Mouse (Mus musculus) MN1 (cell line): ENCODE results near the gene Nkx2-2.
"Not testable (repeated sequence)": the region's sequence is repeated elsewhere in the genome, so short reads cannot be mapped to it uniquely, and the experiment has no call there.

ENCODE experiments used
- DNase-seq: peaks from one replicate; pipeline ENCODE4 v3.0.0-alpha.2; 2016; ENCODE audit warnings: low spot score

Nkx2-2 gene

DNA sequence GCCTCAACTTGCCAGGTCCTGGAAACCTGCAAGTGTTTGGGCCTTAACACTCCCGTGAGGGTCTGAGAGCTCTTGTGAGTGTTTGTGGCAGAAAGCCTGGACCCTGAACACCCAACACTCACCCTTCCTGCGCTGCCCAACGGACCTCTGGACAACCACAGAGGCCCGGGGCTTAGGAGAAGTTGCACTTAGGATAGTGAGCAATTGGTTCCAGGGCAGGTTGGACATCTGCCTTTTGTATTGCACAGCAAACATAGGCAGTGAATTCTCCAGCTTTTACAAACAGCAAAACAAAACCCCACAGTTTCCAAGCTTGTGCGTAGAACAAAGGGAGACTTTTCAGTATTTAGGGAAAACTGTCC lies 12.8 kb downstream of the Nkx2-2 start:
- DNase-seq = no peak

DNA sequence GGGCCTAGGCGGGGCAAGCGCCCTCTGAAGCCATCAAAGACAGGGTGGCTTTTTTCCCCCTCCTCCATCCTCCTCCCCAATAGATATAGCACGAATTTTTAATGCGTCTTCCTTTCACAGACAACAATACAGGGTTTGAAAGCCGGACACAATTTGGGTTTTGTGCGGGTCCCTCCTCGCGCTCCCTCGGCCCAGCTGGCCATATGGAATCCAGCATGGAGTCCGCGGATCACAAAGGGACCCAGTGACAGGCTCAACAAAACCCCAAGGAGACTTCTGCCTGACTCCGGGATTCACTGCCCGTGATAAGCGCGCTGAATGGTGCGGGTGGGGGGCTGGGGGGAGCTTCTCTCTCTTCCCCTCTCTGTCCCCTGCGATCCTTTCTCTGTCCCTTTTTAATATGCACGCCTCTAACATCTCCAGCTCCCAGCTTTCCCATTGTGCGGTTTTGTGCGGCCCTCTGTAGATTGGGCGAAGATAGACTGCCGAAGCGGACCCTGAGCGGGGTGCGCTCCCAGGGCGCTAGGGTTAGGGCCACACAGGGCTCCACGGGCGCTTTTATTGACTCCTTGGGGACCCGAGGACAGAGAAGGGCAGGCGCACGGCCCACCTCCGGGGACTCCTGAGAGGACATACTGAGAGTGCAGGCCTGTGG lies 13.3 kb downstream of the Nkx2-2 start:
- no peak for DNase-seq

DNA sequence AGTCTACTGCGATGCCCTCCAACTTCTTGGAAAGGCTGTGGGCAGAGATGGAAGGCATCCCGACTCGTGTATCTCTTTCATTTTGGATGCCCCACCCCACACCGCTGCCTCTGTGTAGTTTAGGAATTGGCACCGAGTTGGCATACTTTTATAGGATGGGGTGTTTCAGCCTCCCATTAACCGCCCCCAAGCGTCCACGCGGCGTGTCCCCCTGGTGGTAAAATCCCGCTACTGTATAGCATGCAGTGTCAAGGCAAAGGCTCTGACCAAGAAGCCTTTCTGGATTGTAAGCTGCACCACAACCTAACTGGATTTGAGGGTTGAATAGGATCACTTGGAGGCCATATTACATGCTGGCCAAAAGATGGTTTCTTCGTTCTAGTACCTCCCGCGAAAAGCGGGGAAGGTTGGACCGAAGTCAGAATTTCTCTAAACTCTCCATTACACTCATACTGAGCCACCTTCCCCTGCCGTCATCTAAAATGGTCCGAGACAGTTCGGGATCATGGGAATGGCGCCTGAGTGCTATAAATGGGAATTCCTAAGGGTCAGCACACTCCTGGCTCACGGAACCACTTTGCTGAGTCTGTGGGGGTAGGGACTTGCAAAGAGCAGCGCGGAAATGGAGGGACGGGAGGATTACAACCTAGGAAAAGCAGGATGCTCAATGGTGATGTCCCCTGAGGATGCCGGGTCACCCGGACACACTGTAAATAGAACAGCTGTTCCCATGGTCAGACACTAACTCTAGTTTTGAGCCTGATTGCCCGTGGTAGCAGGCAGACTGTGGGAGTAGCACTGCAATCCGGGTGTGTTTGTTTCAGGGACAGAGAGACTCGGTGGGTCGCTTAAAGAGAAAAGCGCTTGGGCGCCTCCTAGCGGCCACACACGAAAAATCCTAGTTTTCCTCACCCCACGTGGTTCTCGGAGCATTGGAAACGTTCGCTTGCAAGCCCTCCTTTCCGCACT lies 15.7 kb downstream of the Nkx2-2 start:
- peak; percentile 69 for DNase-seq

DNA sequence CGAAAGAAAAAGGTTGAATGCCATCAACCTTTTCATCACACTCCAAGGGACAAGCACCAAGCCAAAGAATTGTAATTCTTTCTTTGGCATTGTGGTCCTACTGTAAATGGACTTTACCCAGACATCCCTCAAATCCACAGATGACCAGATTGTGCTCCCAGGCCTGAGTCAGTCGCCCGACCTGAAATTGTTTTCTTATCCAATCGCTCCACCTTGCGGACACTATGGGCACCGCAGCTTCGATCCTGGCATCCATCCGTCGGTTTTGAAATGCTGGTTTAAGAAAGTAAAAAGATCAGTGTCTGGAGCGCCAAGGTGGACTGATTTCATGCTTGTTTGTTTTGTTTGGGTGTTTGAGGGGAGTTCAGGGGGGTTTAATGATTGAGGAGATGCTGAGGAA lies 16.4 kb downstream of the Nkx2-2 start:
- DNase-seq = peak; percentile 85

DNA sequence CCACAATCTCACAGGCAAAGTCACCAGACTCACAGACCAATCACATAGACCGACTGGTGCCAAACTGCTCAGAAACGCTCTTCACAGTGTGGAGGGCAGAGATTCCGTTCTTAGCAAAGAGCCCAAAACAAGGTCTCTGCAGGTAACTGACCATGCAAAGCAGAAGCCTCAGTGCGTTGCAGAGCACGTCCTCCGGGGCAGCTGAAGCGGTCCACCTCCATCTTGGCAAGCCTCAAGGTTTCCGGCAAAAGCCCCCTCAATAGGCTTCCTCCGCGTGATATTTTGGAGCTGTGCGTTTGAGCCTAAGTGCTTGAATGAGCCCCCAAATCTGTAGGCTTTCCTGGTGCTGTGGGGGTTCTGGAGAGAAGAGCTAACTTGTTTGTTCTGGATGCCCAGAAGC lies 18.7 kb downstream of the Nkx2-2 start:
- DNase-seq = no peak

DNA sequence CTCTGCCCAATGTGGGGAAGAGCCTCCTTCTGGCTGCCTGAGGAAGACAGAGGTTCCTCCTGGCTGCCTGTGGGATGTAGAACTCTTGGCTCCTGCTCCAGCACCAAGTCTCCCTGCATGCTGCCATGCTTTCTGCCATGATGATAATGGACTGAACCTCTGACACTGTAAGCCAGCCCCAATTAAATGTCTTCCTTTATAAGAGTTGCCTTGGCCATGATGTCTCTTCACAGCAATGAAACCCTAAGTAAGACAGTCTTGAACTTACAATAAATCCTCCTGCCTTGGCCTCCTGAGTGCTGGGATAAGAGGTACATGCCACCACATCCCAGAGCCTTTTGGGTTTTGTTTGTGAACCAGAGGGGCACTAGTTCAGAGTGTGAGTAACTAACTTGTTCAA lies 20.3 kb downstream of the Nkx2-2 start:
- no peak for DNase-seq

DNA sequence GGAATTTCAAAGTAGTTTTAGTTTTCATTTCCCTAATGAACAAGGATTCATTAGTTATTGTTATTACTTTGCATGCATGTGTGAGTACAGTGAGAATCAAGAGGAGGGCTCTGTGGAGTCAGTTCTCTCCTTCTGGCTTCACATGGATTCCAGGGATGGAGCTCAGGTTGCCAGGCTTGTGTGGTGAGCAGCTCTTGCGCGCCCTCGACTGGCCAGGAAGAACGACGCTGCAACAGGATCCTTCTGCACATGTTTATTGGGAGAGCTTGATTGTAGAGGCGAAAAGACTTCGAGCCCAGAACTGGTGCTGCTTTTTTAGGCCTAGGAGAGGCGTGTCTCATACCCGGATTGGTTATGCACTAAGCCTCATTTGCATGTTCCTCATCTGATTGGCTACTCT lies 23.5 kb downstream of the Nkx2-2 start:
- not testable (repeated sequence) for DNase-seq

DNA sequence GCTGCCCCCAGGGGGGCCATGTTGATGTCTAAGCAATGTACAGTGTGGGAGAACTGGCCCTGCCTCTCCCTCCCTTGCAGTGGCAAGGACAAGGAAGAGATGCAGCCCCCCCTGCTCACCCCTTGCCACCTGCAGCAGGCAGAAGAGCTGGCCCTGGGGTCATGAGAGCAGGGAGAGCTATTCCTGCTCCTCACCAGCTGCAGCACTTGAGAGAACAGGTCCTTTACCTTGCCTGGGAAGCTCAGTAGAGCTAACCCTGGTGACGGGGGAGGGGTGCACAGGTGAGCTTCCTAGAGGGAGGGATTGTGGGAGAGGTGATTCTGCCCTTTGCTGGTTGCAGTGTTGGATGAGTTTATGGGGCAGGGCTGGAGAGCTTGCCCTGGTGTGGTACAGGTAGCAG lies 28.2 kb downstream of the Nkx2-2 start:
- no peak for DNase-seq

DNA sequence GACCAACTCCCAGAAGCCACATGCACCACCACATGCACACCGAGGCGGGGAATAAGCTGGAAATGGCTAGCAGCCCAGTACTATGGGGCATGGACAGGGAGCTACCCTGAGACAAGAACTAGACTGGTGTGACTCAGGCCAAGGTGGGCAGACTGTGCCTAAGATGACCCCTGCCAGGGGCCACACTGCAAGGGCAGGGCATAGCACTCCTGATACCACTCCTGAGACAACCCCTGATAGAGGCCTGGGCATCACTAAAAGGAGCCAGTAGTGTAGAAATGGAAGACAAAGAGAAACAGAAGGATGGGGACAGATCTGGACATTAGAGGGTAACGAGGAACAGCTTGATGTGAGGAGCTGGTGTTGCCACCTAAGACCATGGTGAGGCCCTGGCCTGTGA lies 28.7 kb downstream of the Nkx2-2 start:
- no peak for DNase-seq

DNA sequence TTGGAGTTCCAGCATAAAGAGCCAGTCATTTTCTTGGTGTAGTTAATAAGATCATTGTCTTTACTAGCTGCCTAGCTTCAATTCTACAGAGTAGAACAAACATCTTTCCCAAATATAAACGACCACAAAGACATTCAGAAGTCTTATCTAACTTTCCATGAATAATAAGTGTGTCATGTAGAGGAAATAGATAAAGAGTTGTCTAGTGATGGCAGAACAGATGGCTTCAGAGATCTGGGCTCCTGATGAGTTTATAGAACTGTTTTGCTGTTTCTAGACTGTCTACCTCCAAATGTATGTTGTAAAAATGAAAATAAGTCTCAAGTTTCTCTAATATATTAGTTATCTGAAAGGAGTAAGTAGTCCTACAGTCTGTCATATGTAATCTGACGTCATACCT lies 41.5 kb downstream of the Nkx2-2 start:
- no peak for DNase-seq
